Mouse (Mus musculus): ENCODE results near the gene Nsf.

The Nsf gene

DNA sequence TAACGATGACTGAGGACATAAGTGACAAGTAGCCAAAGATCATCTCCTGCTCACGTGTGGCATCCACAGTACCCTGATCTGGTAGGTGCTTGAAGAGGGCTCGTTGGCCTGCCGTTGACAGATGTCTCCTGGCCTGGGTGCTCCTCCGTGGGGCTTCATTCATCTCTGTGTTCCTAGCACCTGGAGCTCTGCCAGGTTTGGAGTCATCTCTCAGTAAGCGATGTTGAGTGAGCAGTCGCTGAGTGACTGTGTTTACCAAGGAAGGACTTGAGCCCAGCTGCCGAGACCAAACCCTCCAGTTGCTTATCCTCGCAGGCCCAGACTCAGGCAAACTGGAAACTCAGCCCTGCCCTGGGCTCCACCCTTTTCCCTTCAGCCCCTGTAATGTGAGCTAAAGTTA lies 152.7 kb downstream of the Nsf start:
- in situ Hi-C loops (cut with MboI, MseI), result loop anchor here (10.0 to 25.0 kb wide), 2 partner anchors 726 to 1939 kb away; no protein-coding TSS in a partner anchor

DNA sequence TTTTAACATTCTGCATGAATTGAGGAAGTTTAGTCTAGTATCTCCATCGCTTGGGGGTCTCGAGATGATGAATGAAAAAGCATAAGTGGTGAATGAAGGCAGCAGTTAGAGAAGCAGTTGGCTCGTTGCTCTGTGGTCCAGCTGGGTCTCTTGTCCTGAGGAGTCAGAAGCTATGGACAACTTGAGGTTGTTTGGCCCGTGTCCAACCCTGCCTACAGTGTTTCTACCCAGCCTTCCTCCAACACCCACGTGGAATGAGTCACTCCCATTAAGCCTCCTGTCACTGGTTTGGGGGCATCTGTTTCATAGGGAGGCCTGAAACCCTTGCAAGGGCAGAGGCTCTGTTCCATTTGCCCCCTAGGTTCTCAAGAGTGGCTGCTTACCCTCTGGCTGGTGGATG lies 163.9 kb downstream of the Nsf start:
- in situ Hi-C loops (cut with MboI, MseI), result no loop called here

DNA sequence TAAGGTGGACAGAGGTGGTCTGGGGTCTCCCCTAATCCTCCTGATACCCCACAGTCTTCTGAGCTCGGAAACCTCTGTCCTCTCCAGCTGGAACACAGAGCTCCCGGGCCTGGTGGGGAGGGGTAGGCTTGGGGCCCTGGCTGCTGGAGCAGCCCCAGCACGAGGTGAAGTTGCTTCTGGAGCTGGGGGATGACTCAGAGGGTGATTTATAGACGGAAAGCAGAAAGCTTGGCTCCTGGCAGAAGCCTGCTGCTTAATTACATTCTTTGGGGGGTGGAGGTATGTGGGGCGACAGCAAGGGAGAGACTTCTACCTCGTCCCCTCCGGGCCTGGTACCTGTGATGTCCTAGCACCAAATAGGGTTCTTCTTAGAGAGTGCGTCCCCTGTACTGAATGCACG lies 173.7 kb downstream of the Nsf start:
- in situ Hi-C loops (cut with MboI, MseI), result no loop called here

DNA sequence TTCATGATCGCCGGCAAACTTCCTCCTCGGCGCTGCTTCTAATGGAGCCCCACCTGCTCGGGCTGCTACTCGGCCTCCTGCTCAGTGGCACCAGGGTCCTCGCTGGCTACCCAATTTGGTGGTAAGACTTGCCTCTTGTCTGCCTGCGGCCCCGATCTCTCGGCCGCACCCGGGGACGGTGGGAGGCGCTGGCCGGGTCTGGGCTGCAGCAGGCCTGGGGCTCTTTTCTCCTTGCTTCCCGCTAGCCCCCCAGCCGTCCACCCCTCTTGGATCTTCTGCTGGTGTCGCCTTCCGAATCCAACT lies 179.7 kb downstream of the Nsf start:
- in situ Hi-C loops (cut with MboI, MseI), result loop anchor here in 1 of 2 experiments (25.0 kb wide), 1 partner anchor 138 kb away; no protein-coding TSS in a partner anchor

DNA sequence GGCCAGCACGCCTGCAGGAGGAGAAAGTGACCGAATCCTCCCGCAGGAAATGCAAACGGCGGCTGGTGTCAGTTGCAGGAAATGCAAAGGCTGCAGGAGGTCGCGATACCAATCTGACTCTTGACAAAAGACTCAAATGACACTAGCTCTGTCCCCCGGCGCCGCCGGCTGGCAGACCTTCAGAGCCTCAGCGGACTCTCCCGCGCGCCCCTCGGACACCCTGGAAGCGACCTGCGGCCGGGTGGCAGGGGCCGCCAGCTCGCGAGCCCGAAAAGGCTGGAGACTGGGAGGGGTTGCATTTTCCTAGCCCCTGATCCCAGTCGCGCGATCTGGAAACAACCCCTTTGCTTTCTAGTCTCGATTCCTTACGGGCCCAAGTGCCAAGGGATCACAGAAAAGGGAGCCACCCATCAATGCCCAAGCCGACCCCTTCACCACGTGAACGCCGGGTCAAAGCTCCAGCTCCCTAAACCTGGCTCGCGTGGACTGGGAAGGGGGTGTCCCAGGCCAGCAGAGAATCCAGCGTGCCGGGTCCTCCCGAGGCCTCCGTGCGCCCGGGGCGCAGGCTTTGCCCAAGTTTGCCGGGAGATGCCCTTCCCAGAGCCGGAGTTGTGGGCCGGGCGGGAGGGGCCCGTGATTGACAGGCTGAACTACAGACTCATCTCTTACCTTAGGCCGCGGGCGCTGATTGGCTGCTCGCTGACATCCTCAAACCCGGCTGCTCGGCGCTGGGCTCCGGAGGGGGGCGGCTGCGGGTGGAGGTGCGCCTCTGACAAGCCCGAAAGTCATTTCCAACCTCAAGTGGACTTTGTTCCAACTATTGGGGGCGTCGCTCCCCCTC lies 180.2 kb downstream of the Nsf start, which contains the start of gene Wnt3:
TSS of gene Wnt3 (plus strand) at position 764 of the 841 bp plus-strand sequence.
- in situ Hi-C loops (cut with MboI, MseI), result loop anchor here in 1 of 2 experiments (25.0 kb wide), 1 partner anchor 139 kb away; no protein-coding TSS in a partner anchor

DNA sequence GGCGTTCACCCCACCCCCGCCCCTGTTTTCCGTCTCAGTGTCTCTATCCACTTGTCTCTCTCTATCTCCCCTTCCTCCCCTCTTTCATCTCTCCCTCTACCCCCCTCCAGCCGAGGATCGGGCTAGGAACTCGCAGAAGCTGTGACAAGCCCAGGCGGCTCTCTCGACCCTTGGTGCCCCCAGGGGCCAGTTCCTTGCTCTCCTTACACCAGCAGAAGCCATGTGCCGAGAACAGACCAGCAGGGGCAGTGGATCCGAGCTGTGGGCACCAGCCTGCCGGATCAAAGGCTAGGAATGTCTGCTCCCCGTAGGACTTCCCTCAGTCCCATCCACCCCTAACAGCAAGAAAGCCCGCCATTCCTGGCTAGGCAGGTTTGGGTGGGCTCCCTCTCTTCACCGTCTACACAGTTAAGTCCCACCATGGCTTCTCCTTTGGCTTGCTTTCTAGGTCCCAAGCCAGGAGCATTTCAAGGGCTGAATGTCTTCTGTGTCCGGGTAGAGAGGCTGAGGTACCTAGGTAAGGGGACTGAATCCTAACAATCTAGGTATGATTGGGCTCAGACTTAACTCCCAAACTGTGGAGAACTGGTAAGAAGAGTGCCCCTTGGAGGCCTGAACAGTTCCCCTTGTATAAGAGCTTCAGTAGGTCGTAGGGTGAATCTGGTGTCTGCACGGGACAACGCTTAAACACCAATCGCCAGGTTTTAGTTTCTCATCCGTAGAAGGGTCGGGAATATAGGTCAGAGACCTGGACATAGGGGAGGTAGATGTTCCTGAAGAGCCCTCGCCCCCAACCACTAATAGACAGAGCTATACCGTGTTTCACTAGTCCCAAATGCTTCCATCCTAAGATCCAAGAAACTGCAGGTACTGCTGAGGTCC lies 181.1 kb downstream of the Nsf start:
- in situ Hi-C loops (cut with MboI, MseI), result loop anchor here in 1 of 2 experiments (25.0 kb wide), 1 partner anchor 140 kb away; no protein-coding TSS in a partner anchor

Measured in T-helper 17 cell (primary cell).